Mouse (Mus musculus) forebrain, embryonic 16.5 days (tissue): ENCODE measurements at regions not wholly inside any gene's neighbourhood (a gene's known extent, or its start where the extent isn't known, plus 50 kb on each side); places are given as distances from the start of the nearest gene placed in this dataset.
A peak's percentile ranks its signal among the peaks of the same experiment; 100 is the strongest.

Experiments used
- ATAC-seq: fragments of 200-750 bp; cut with Nextera tagmentation; 2 replicates; pipeline ENCODE4 v1.8.0; 2017; ENCODE audit warnings: mild to moderate bottlenecking, moderate library complexity
- H3K27ac ChIP-seq: fragments of 300-500 bp; sonication (generic); 2 replicates; pipeline ENCODE4 v1.5.1; 2014; ENCODE audit warnings: low read length, control low read depth
- H3K27me3 ChIP-seq: fragments of 300-500 bp; sonication (generic); replicated peaks from 2 replicates; pipeline ENCODE4 v1.6.1; 2014; ENCODE audit warnings: low read length; ENCODE audit not compliant: control insufficient read depth, insufficient read depth
- H3K36me3 ChIP-seq: fragments of 300-500 bp; sonication (generic); 2 replicates; pipeline ENCODE4 v1.6.1; 2014; ENCODE audit not compliant: control insufficient read depth, insufficient read depth
- H3K4me1 ChIP-seq: fragments of 300-500 bp; sonication (generic); replicated peaks from 2 replicates; pipeline ENCODE4 v1.6.1; 2014; ENCODE audit warnings: low read length; ENCODE audit not compliant: control insufficient read depth, insufficient read depth
- H3K4me2 ChIP-seq: fragments of 300-500 bp; sonication (generic); 2 replicates; pipeline ENCODE4 v1.6.1; 2014; ENCODE audit warnings: mild to moderate bottlenecking, low read length, control low read depth
- H3K4me3 ChIP-seq: fragments of 300-500 bp; sonication (generic); replicated peaks from 2 replicates; pipeline ENCODE4 v1.5.1; 2014; ENCODE audit warnings: mild to moderate bottlenecking, low read length, control low read depth
- H3K9ac ChIP-seq: fragments of 300-500 bp; sonication (generic); replicated peaks from 2 replicates; pipeline ENCODE4 v1.6.1; 2014; ENCODE audit warnings: low read depth, low read length, control low read depth
- H3K9me3 ChIP-seq: fragments of 300-500 bp; sonication (generic); 2 replicates; pipeline ENCODE4 v1.6.1; 2016; ENCODE audit warnings: low read length; ENCODE audit not compliant: control insufficient read depth
- WGBS: fragments of 180-500 bp; shearing (Covaris S2); extraction: QIAGEN DNeasy Blood & Tissue Kit; methylation state at CpG from one replicate; pipeline ENCODE4 v1.1.7; 2014; 5-methylcytosine and 5-hydroxymethylcytosine counted together

- no peak overlapping the region for H3K4me3 ChIP-seq
- no peak overlapping the region for H3K9ac ChIP-seq
- no peak overlapping the region for H3K27ac ChIP-seq
- H3K36me3 ChIP-seq, result no peaks in the 10 kb centered on the region
- 94% methylated on average over 2 of the region's 2 CpGs for whole genome bisulfite sequencing
- no peaks in the 10 kb centered on the region for H3K9me3 ChIP-seq
- no peak for ATAC-seq
- H3K4me1 ChIP-seq, result no peaks in the 10 kb centered on the region
- no peaks in the 10 kb centered on the region for H3K27me3 ChIP-seq
- H3K4me2 ChIP-seq, result no peak overlapping the region
Observed at GRCm38 (mm10) chr15:41920270-41920669, 1786.1 kb downstream of the 9330182O14Rik start.

GRCm38 (mm10) chr15:41936697-41937096 is 1802.5 kb downstream of the 9330182O14Rik start:
- peak; percentile 83 for ATAC-seq
- 28% methylated on average over 2 of the region's 2 CpGs for WGBS
- H3K36me3 ChIP-seq, result no peaks in the 10 kb centered on the region

GRCm38 (mm10) chr15:41945226-41945625 is 1811.1 kb downstream of the 9330182O14Rik start:
- WGBS, result 80% methylated on average over 2 of the region's 2 CpGs
- no peak overlapping the region for H3K4me2 ChIP-seq

More at GRCm38 (mm10) chr15:41936697-41937096, 1802.5 kb downstream of the 9330182O14Rik start:
- Histone ChIP-seq H3K4me3 (no peak overlapping the region), H3K9ac (no peak overlapping the region), H3K27me3 (no peaks in the 10 kb centered on the region), H3K4me2 (no peak overlapping the region), H3K4me1 (no peaks in the 10 kb centered on the region), H3K9me3 (0 out of 2 replicates have a peak, but pooled peaks cover 6% of the 10 kb centered on the region), H3K27ac (no peak overlapping the region)

GRCm38 (mm10) chr15:41947888-41948287 is 1813.7 kb downstream of the 9330182O14Rik start:
- no peak overlapping the region for H3K27ac ChIP-seq
- no peaks in the 10 kb centered on the region for H3K9me3 ChIP-seq
- H3K4me1 ChIP-seq, result no peaks in the 10 kb centered on the region
- no peak overlapping the region for H3K9ac ChIP-seq
- no peak overlapping the region for H3K4me3 ChIP-seq
- no peaks in the 10 kb centered on the region for H3K36me3 ChIP-seq
- no peak overlapping the region for H3K4me2 ChIP-seq
- H3K27me3 ChIP-seq, result no peaks in the 10 kb centered on the region
- no peak for ATAC-seq

More at GRCm38 (mm10) chr15:41945226-41945625, 1811.1 kb downstream of the 9330182O14Rik start:
- Histone ChIP-seq H3K4me1 (no peaks in the 10 kb centered on the region), H3K9ac (no peak overlapping the region), H3K27me3 (no peaks in the 10 kb centered on the region), H3K4me3 (no peak overlapping the region), H3K36me3 (no peaks in the 10 kb centered on the region), H3K9me3 (no peaks in the 10 kb centered on the region), H3K27ac (no peak overlapping the region)
- no peak for ATAC-seq

- Histone ChIP-seq H3K9me3 (no peaks in the 10 kb centered on the region), H3K36me3 (no peaks in the 10 kb centered on the region), H3K27ac (no peak overlapping the region), H3K4me3 (no peak overlapping the region), H3K4me1 (no peaks in the 10 kb centered on the region), H3K27me3 (no peaks in the 10 kb centered on the region), H3K4me2 (no peak overlapping the region), H3K9ac (no peak overlapping the region)
- WGBS, result 39% methylated on average over 4 of the region's 4 CpGs
- peak; percentile 58; the same call in 1 of the 2 replicates for ATAC-seq
Observed at GRCm38 (mm10) chr15:41948347-41949093, 1814.4 kb downstream of the 9330182O14Rik start.

GRCm38 (mm10) chr15:41949094-41949461 is 1814.9 kb downstream of the 9330182O14Rik start:
- peak; percentile 26; the same call in 1 of the 2 replicates for ATAC-seq
- H3K4me1 ChIP-seq, result no peaks in the 10 kb centered on the region
- no peak overlapping the region for H3K4me3 ChIP-seq
- H3K4me2 ChIP-seq, result no peak overlapping the region
- 66% methylated on average over 6 of the region's 6 CpGs for WGBS
- H3K27me3 ChIP-seq, result no peaks in the 10 kb centered on the region
- H3K27ac ChIP-seq, result no peak overlapping the region
- no peaks in the 10 kb centered on the region for H3K36me3 ChIP-seq
- no peaks in the 10 kb centered on the region for H3K9me3 ChIP-seq
- H3K9ac ChIP-seq, result no peak overlapping the region

- H3K9ac ChIP-seq, result no peak overlapping the region
- H3K4me2 ChIP-seq, result no peak overlapping the region
- H3K27me3 ChIP-seq, result no peaks in the 10 kb centered on the region
- H3K36me3 ChIP-seq, result no peaks in the 10 kb centered on the region
- H3K27ac ChIP-seq, result no peak overlapping the region
- 75% methylated on average over 5 of the region's 5 CpGs for WGBS
- H3K9me3 ChIP-seq, result no peaks in the 10 kb centered on the region
- H3K4me3 ChIP-seq, result no peak overlapping the region
- no peak for ATAC-seq
- no peaks in the 10 kb centered on the region for H3K4me1 ChIP-seq
Observed at GRCm38 (mm10) chr15:41951276-41951675, 1817.1 kb downstream of the 9330182O14Rik start.

GRCm38 (mm10) chr15:41960597-41960996 is 1826.4 kb downstream of the 9330182O14Rik start:
- H3K4me3 ChIP-seq, result no peak overlapping the region
- no peaks in the 10 kb centered on the region for H3K36me3 ChIP-seq
- ATAC-seq, result no peak
- H3K4me1 ChIP-seq, result no peaks in the 10 kb centered on the region
- H3K27ac ChIP-seq, result no peak overlapping the region
- H3K27me3 ChIP-seq, result no peaks in the 10 kb centered on the region
- no peak overlapping the region for H3K9ac ChIP-seq
- no peaks in the 10 kb centered on the region for H3K9me3 ChIP-seq
- H3K4me2 ChIP-seq, result no peak overlapping the region

- 87% methylated on average over 6 of the region's 6 CpGs for WGBS
- ATAC-seq, result no peak
- no peak overlapping the region for H3K4me2 ChIP-seq
- H3K27me3 ChIP-seq, result no peaks in the 10 kb centered on the region
- H3K4me1 ChIP-seq, result no peaks in the 10 kb centered on the region
- no peak overlapping the region for H3K4me3 ChIP-seq
- no peak overlapping the region for H3K9ac ChIP-seq
- no peak overlapping the region for H3K27ac ChIP-seq
- no peaks in the 10 kb centered on the region for H3K36me3 ChIP-seq
- no peaks in the 10 kb centered on the region for H3K9me3 ChIP-seq
Observed at GRCm38 (mm10) chr15:41970877-41971276, 1836.7 kb downstream of the 9330182O14Rik start.
